Mouse (Mus musculus) neural tube, embryonic 15.5 days (tissue): ENCODE results near the gene Rnf114. TPM values are rescaled to one million over a fixed set of nuclear protein-coding genes. Genes with fewer than 3 reads are reported as not detected.

Source experiments
- ATAC-seq: fragments of 200-750 bp; cut with Nextera tagmentation; 2 replicates; pipeline ENCODE4 v1.8.0; 2017; ENCODE audit warnings: mild to moderate bottlenecking, moderate TSS enrichment, moderate library complexity; ENCODE audit not compliant: low FRiP score
- H3K27ac ChIP-seq: fragments of 300-500 bp; sonication (generic); replicated peaks from 2 replicates; pipeline ENCODE4 v1.5.1; 2015; ENCODE audit warnings: mild to moderate bottlenecking, inconsistent platforms
- H3K27me3 ChIP-seq: fragments of 300-500 bp; sonication (generic); replicated peaks from 2 replicates; pipeline ENCODE4 v1.6.1; 2015; ENCODE audit warnings: inconsistent platforms
- H3K36me3 ChIP-seq: fragments of 300-500 bp; sonication (generic); 2 replicates; pipeline ENCODE4 v1.6.1; 2015; ENCODE audit warnings: inconsistent platforms
- H3K4me1 ChIP-seq: fragments of 300-500 bp; sonication (generic); 2 replicates; pipeline ENCODE4 v1.6.1; 2015; ENCODE audit warnings: inconsistent platforms
- H3K4me2 ChIP-seq: fragments of 300-500 bp; sonication (generic); 2 replicates; pipeline ENCODE4 v1.6.1; 2015; ENCODE audit warnings: inconsistent platforms, mild to moderate bottlenecking, moderate library complexity
- H3K4me3 ChIP-seq: fragments of 300-500 bp; sonication (generic); replicated peaks from 2 replicates; pipeline ENCODE4 v1.5.1; 2015; ENCODE audit warnings: mild to moderate bottlenecking, inconsistent platforms
- H3K9ac ChIP-seq: fragments of 300-500 bp; sonication (generic); replicated peaks from 2 replicates; pipeline ENCODE4 v1.6.1; 2015; ENCODE audit warnings: mild to moderate bottlenecking, inconsistent platforms
- H3K9me3 ChIP-seq: fragments of 300-500 bp; sonication (generic); replicated peaks from 2 replicates; pipeline ENCODE4 v1.6.1; 2016; ENCODE audit warnings: inconsistent platforms
- WGBS: fragments of 180-500 bp; shearing (Covaris S2); methylation state at CpG from one replicate; pipeline ENCODE4 v1.1.7; 2015; ENCODE audit warnings: mixed read lengths; 5-methylcytosine and 5-hydroxymethylcytosine counted together
- polyA plus RNA-seq: library from polyadenylated mRNA; unstranded; fragments of >200 nt; fragmentation: Nextera tagmentation; extraction: Ambion mirVana; gene quantifications from 2 replicates; pipeline ENCODE4 v1.2.1, GENCODE M21; 2015

Gene Rnf114
- polyA plus RNA-seq, result 98.4 and 106 TPM in 2 replicates

- peak within 1 kb of the TSS; percentile 99 for H3K27ac ChIP-seq
- peaks cover 52% of the 10 kb centered on the region for H3K4me1 ChIP-seq
- peaks cover 8% of the 10 kb centered on the region for H3K36me3 ChIP-seq
- H3K9ac ChIP-seq, result peak within 1 kb of the TSS; percentile 98
- H3K27me3 ChIP-seq, result no peaks in the 10 kb centered on the region
- no peak for ATAC-seq
- H3K4me3 ChIP-seq, result peak within 1 kb of the TSS; percentile 100
- 3% methylated on average over 52 of the region's 52 CpGs for WGBS
- no peaks in the 10 kb centered on the region for H3K9me3 ChIP-seq
- H3K4me2 ChIP-seq, result peak within 1 kb of the TSS; percentile 96
Measured at GRCm38 (mm10) chr2:167491757-167492708, at the start of gene Rnf114. Rnf114 (plus strand) TSS chr2:167492645.

- 91% methylated on average over 4 of the region's 4 CpGs for WGBS
- no peak for ATAC-seq
- H3K4me2 ChIP-seq, result no peak overlapping the region
- H3K9me3 ChIP-seq, result no peaks in the 10 kb centered on the region
- no peaks in the 10 kb centered on the region for H3K4me1 ChIP-seq
- peaks cover 43% of the 10 kb centered on the region for H3K36me3 ChIP-seq
- no peaks in the 10 kb centered on the region for H3K27me3 ChIP-seq
- no peak overlapping the region for H3K4me3 ChIP-seq
- H3K9ac ChIP-seq, result no peak overlapping the region
- H3K27ac ChIP-seq, result no peak overlapping the region
Measured at GRCm38 (mm10) chr2:167443411-167444193, 48.8 kb upstream of the Rnf114 start.

DNA sequence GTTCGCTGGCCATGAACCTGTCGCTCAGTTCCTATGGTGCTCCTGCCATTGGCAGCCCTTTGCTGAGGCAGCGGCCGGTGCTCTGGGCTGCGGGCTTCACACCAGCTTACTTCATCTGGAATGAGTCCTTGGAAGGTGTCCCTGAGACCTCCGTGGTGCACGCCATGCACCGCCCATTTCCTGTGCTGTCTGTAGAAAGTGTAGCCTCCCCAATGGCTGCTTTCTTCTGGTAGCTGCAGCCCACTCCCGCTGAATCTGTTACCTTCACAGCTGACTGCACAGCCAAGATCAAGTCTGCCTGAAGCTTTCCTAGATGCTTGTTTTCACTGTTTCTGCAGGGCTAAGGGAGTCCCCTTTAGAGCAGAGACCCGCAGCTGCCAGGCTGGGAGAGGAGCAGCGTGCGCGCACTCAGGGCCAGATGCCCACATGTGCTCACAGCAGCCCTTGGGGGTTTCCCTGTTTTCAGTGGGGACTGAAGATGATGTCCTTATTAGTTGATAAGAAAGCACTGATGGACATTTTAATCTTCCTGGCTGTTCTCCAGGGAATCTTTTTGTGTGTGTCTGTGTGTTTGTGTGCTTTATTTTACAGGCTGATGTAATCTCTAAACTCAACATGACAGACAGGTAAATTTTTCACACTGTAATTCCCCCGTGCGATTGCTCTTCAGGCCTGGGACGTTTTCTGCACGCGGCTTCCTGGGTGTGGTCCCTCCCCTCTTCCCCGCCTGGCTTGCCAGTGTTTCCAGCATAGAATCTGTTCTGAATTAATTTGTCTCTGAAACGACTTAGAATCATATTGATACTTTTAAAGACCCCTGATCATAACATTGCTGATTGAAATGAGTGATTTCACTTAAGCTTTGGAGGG, 46.3 kb upstream of the Rnf114 start:
- no peak for ATAC-seq

GRCm38 (mm10) chr2:167447207-167447606, 45.2 kb upstream of the Rnf114 start:
- 94% methylated on average over 7 of the region's 7 CpGs for WGBS
- Histone ChIP-seq H3K36me3 (peaks cover 47% of the 10 kb centered on the region), H3K27me3 (no peaks in the 10 kb centered on the region), H3K27ac (no peak overlapping the region), H3K4me2 (no peak overlapping the region), H3K4me1 (no peaks in the 10 kb centered on the region), H3K4me3 (no peak overlapping the region), H3K9ac (no peak overlapping the region), H3K9me3 (no peaks in the 10 kb centered on the region)
- no peak for ATAC-seq

More for the DNA sequence above, 46.3 kb upstream of the Rnf114 start:
- no peaks in the 10 kb centered on the region for H3K4me1 ChIP-seq
- peaks cover 49% of the 10 kb centered on the region for H3K36me3 ChIP-seq
- H3K4me2 ChIP-seq, result no peak overlapping the region
- no peaks in the 10 kb centered on the region for H3K9me3 ChIP-seq
- no peak overlapping the region for H3K4me3 ChIP-seq
- no peak overlapping the region for H3K9ac ChIP-seq
- WGBS, result 85% methylated on average over 20 of the region's 20 CpGs
- H3K27me3 ChIP-seq, result no peaks in the 10 kb centered on the region
- 0 out of 2 replicates have a peak overlapping the region, but pooled peaks have one; percentile 28 for H3K27ac ChIP-seq

- peaks cover 44% of the 10 kb centered on the region for H3K36me3 ChIP-seq
- no peak overlapping the region for H3K9ac ChIP-seq
- no peaks in the 10 kb centered on the region for H3K9me3 ChIP-seq
- no peak for ATAC-seq
- H3K27ac ChIP-seq, result no peak overlapping the region
- no peaks in the 10 kb centered on the region for H3K27me3 ChIP-seq
- H3K4me1 ChIP-seq, result no peaks in the 10 kb centered on the region
- WGBS, result 90% methylated on average over 8 of the region's 8 CpGs
- no peak overlapping the region for H3K4me2 ChIP-seq
- no peak overlapping the region for H3K4me3 ChIP-seq
Measured at GRCm38 (mm10) chr2:167447629-167448028, 44.8 kb upstream of the Rnf114 start.

- no peak overlapping the region for H3K27ac ChIP-seq
- peaks cover 43% of the 10 kb centered on the region for H3K36me3 ChIP-seq
- H3K4me2 ChIP-seq, result no peak overlapping the region
- H3K9ac ChIP-seq, result no peak overlapping the region
- no peaks in the 10 kb centered on the region for H3K27me3 ChIP-seq
- ATAC-seq, result no peak
- no peaks in the 10 kb centered on the region for H3K9me3 ChIP-seq
- 94% methylated on average over 21 of the region's 21 CpGs for WGBS
- no peak overlapping the region for H3K4me3 ChIP-seq
- no peaks in the 10 kb centered on the region for H3K4me1 ChIP-seq
Measured at GRCm38 (mm10) chr2:167449331-167450275, 42.8 kb upstream of the Rnf114 start.

DNA sequence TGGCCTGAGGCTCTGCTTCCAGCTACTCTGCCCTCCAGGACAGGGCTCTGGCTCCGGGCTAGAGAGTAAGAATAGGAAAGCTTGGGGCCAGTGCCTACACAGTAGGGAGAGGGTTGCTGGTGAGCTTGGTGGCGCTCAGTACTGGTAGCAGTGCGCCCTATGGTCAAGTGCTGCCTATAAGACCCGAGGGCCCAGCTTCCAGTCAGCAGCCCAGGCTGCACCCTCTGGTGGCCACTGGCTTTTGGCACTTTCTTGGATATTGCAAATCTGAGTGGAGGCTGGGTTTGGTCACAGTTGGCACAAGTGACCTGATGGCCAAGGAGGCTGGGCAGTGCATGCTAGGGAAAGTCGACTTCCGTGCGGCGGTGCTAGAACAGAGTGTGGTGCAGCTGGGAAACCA, 41.8 kb upstream of the Rnf114 start:
- no peaks in the 10 kb centered on the region for H3K9me3 ChIP-seq
- 94% methylated on average over 8 of the region's 8 CpGs for whole genome bisulfite sequencing
- peaks cover 51% of the 10 kb centered on the region for H3K36me3 ChIP-seq
- no peak overlapping the region for H3K27ac ChIP-seq
- no peak for ATAC-seq
- no peaks in the 10 kb centered on the region for H3K4me1 ChIP-seq
- no peak overlapping the region for H3K9ac ChIP-seq
- H3K4me2 ChIP-seq, result no peak overlapping the region
- no peaks in the 10 kb centered on the region for H3K27me3 ChIP-seq
- no peak overlapping the region for H3K4me3 ChIP-seq

DNA sequence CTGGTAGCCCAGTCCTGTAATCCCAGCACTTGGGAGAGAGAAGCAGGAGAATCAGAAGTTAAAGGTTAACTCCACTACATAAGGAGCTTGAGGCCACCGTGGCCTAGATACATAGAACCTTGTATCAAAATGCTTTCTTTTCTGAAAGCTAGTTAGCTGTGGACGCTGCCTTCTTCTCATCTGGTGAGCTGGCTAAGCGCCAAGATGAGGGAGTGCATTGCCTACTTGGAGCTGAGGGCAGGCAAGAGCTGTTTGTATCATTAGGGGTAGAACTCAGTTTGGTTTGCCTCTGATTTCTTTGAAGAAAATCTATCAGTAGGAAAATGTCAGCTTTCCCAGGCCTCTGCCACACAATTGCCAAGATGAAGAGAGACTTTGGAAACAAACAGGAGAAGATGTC, 38.6 kb upstream of the Rnf114 start:
- Histone ChIP-seq H3K4me3 (no peak overlapping the region), H3K27me3 (no peaks in the 10 kb centered on the region), H3K9me3 (no peaks in the 10 kb centered on the region), H3K27ac (no peak overlapping the region), H3K4me1 (no peaks in the 10 kb centered on the region), H3K9ac (no peak overlapping the region), H3K4me2 (no peak overlapping the region), H3K36me3 (peaks cover 71% of the 10 kb centered on the region)
- no peak for ATAC-seq
- 72% methylated on average over 3 of the region's 3 CpGs for WGBS

GRCm38 (mm10) chr2:167456361-167457020, 36.0 kb upstream of the Rnf114 start:
- Histone ChIP-seq H3K36me3 (peaks cover 70% of the 10 kb centered on the region), H3K4me2 (no peak overlapping the region), H3K27ac (no peak overlapping the region), H3K27me3 (no peaks in the 10 kb centered on the region), H3K9ac (no peak overlapping the region), H3K4me3 (no peak overlapping the region), H3K9me3 (no peaks in the 10 kb centered on the region), H3K4me1 (no peaks in the 10 kb centered on the region)
- ATAC-seq, result no peak
- WGBS, result 76% methylated on average over 5 of the region's 5 CpGs

GRCm38 (mm10) chr2:167457213-167457612, 35.2 kb upstream of the Rnf114 start:
- Histone ChIP-seq H3K4me3 (no peak overlapping the region), H3K27me3 (no peaks in the 10 kb centered on the region), H3K9me3 (no peaks in the 10 kb centered on the region), H3K27ac (no peak overlapping the region), H3K4me2 (no peak overlapping the region), H3K4me1 (no peaks in the 10 kb centered on the region), H3K36me3 (peaks cover 66% of the 10 kb centered on the region), H3K9ac (no peak overlapping the region)
- WGBS, result 84% methylated on average over 9 of the region's 9 CpGs
- no peak for ATAC-seq
